Mouse (Mus musculus) T-helper 2 cell (primary cell): ENCODE data around the gene Zdhhc18.

Experiments
- in situ Hi-C: fragments of 300-600 bp; cut with MboI, MseI; formaldehyde crosslinking; loops from one replicate; pipeline ENCODE4 v1.15.1; 2025; ENCODE audit warnings: high pct_unique_total_duplicates

The Zdhhc18 gene

GRCm38 (mm10) chr4:133557041-133557717, 92.8 kb downstream of the Zdhhc18 start:
- in situ Hi-C loops, result no loop called here
